Mouse (Mus musculus) inflammation-experienced regulatory T-cells, adult 6 months (primary cell): Measurements from ENCODE around the gene Ybx1. TPM values are rescaled to one million over a fixed set of nuclear protein-coding genes. Genes with fewer than 3 reads are reported as not detected.

Experiments
- ATAC-seq: one replicate; pipeline ENCODE4 v1.8.0; 2017
- polyA plus RNA-seq, 3 experiments: library from polyadenylated mRNA; unstranded; fragments of 100-300 nt; shearing (Covaris generic); gene quantifications; one replicate each; pipeline ENCODE4 v1.2.1; 2017

Ybx1 gene
- polyA plus RNA-seq, 3 experiments from 2014 or later: 161 to 195 (median 174) TPM

DNA sequence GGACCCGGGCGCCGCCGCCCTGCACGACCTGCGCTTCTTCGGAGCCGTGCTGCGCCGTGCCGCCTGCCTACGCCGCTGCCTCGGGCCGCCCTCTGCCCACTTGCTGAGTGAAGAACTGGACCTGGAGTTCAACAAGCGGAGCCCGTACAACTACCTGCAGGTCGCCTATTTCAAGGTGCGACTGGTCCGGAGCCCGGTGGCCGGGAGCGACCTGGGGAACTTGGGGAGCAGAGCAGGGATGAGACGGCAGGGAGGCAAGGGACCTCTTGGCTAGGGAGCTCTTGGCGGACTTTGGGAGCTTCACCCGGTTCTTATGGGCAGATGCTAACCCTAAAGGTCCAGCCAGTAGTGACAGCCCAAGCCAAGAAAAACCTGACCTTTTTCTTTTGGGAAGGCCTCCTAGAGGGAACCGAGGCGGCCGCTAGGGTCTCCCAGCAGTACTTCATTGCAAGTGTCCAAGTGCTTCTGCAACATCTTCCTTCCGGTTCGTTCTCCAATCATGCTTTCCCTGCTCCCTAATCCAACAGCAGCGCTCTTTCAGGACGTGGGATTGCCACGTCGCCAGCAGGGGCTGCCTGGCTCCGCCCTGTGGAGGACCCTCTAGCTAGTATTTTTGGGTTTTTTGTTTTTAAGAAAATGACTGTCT is 61.0 kb downstream of the Ybx1 start:
- ATAC-seq: peak; percentile 7

DNA sequence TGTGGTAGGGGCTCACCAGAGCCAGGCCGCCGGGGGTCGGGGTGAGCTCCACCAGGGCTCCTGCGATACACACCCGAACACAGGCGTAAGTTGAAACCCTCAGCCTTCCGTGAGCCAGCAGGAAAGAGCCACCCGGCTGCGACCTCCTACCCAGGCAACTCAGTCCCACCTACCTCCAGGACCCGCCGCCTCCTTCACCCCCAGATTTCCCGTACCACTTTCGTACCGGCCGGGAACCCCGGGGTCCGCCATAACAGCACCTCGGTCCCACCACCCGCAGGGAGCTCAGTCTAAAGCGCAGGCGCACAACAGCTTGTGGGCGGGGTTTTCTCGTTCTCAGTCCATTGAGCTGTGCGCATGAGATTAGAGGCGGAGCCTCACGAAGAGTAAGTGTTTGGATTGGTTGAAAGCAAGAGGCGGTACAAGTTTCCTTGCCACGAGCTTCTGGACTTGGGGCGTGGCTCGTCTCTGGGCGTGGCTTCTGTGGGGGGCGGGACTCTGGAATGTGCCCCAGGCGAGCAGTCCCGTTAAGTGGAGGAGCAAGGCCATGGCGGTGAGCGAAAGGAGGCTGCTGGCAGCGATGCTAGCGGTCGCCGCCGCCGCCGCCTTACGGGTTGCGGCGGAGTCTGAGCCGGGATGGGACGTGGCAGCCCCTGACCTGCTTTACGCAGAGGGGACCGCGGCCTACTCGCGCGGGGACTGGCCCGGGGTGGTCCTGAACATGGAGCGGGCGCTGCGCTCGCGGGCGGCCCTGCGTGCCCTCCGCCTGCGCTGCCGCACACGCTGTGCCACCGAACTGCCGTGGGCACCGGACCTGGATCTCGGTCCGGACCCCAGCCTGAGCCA is 61.8 kb downstream of the Ybx1 start, which contains the start of the genes AU022252 and P3h1:
TSS of gene AU022252 (minus strand) at position 303 of the 846 bp plus-strand sequence.
TSS of gene P3h1 (plus strand) at position 506 of the 846 bp plus-strand sequence.
- ATAC-seq: peak; percentile 99

Other genes with a start within 250 kb of the Ybx1 start
- gene Slc2a1, start 185.9 kb downstream of the Ybx1 start, polyA plus RNA-seq: 10 to 100 TPM; 29.4 to 37.6 (median 36.4) TPM
- gene Zfp691, start 120.4 kb downstream of the Ybx1 start, polyA plus RNA-seq: 1 to 10 TPM; 4.2 to 5.4 (median 4.4) TPM
- gene Ermap, start 104.6 kb downstream of the Ybx1 start, polyA plus RNA-seq: under 1 TPM; 0.10 to 0.82 (median 0.71) TPM
- 10 to 100 TPM; 56.5 to 71.6 (median 62.1) TPM for gene Svbp, start 99.3 kb downstream of the Ybx1 start, polyA plus RNA-seq
- not detected for gene Tmem269, start 76.4 kb downstream of the Ybx1 start, polyA plus RNA-seq
- gene AU022252, start 61.9 kb downstream of the Ybx1 start, polyA plus RNA-seq: 10 to 100 TPM in 1 of 3 experiments, 1 to 10 TPM in 2; 6.3 to 10.7 (median 7.9) TPM
- 1 to 10 TPM in 2 of 3 experiments, under 1 TPM in 1; 0.70 to 2.3 (median 1.7) TPM for gene P3h1, start 61.7 kb downstream of the Ybx1 start, polyA plus RNA-seq
- not detected for gene Cldn19, start 39.2 kb downstream of the Ybx1 start, polyA plus RNA-seq
- gene Ppih, start 25.9 kb upstream of the Ybx1 start, polyA plus RNA-seq: 10 to 100 TPM; 38.0 to 65.4 (median 46.1) TPM
- 1 to 10 TPM in 2 of 3 experiments, under 1 TPM in 1; 0.53 to 3.8 (median 3.5) TPM for gene Ccdc30, start 120.9 kb upstream of the Ybx1 start, polyA plus RNA-seq
- gene Ppcs, start 127.8 kb upstream of the Ybx1 start, polyA plus RNA-seq: 10 to 100 TPM; 58.2 to 69.1 (median 59.0) TPM
- gene Zmynd12, start 128.2 kb upstream of the Ybx1 start, polyA plus RNA-seq: not detected
- under 1 TPM in 2 of 3 experiments, not detected in 1; 0.14 to 0.51 TPM for gene Rimkla, start 198.0 kb upstream of the Ybx1 start, polyA plus RNA-seq
- gene Foxj3, start 242.4 kb upstream of the Ybx1 start, polyA plus RNA-seq: 10 to 100 TPM; 11.2 to 16.4 (median 12.4) TPM
- gene Frg2f1, start 244.9 kb upstream of the Ybx1 start, polyA plus RNA-seq: 1 to 10 TPM in 1 of 3 experiments, under 1 TPM in 2; 0.62 to 2.9 (median 0.87) TPM